Mouse (Mus musculus) stomach, embryonic 15.5 days (tissue): ENCODE measurements around the gene Ube4b. TPM values are rescaled to one million over a fixed set of nuclear protein-coding genes. Genes with fewer than 3 reads are reported as not detected.
A peak's percentile ranks its signal among the peaks of the same experiment; 100 is the strongest.

Experiments used
- ATAC-seq: fragments of 200-750 bp; cut with Nextera tagmentation; 2 replicates; pipeline ENCODE4 v1.8.0; 2017; ENCODE audit warnings: low read depth, moderate number of reproducible peaks, moderate TSS enrichment; ENCODE audit not compliant: insufficient read depth, low FRiP score
- H3K27ac ChIP-seq: fragments of 300-500 bp; sonication (generic); 2 replicates; pipeline ENCODE4 v1.5.1; 2015; ENCODE audit warnings: mild to moderate bottlenecking, inconsistent platforms
- H3K27me3 ChIP-seq: fragments of 300-500 bp; sonication (generic); replicated peaks from 2 replicates; pipeline ENCODE4 v1.6.1; 2015; ENCODE audit warnings: inconsistent platforms
- H3K36me3 ChIP-seq: fragments of 300-500 bp; sonication (generic); 2 replicates; pipeline ENCODE4 v1.6.1; 2015; ENCODE audit warnings: inconsistent platforms
- H3K4me1 ChIP-seq: fragments of 300-500 bp; sonication (generic); 2 replicates; pipeline ENCODE4 v1.6.1; 2015; ENCODE audit warnings: inconsistent platforms
- H3K4me2 ChIP-seq: fragments of 300-500 bp; sonication (generic); 2 replicates; pipeline ENCODE4 v1.6.1; 2015; ENCODE audit warnings: mild to moderate bottlenecking, inconsistent platforms
- H3K4me3 ChIP-seq: fragments of 300-500 bp; sonication (generic); replicated peaks from 2 replicates; pipeline ENCODE4 v1.5.1; 2015; ENCODE audit warnings: inconsistent platforms
- H3K9ac ChIP-seq: fragments of 300-500 bp; sonication (generic); 2 replicates; pipeline ENCODE4 v1.6.1; 2015; ENCODE audit warnings: inconsistent platforms
- H3K9me3 ChIP-seq: fragments of 300-500 bp; sonication (generic); 2 replicates; pipeline ENCODE4 v1.6.1; 2016; ENCODE audit warnings: inconsistent platforms
- WGBS: fragments of 180-500 bp; shearing (Covaris S2); methylation state at CpG from one replicate; pipeline ENCODE4 v1.1.7; 2015; 5-methylcytosine and 5-hydroxymethylcytosine counted together
- polyA plus RNA-seq: library from polyadenylated mRNA; unstranded; fragments of >200 nt; fragmentation: Nextera tagmentation; extraction: Ambion mirVana; gene quantifications from 2 replicates; pipeline ENCODE4 v1.2.1, GENCODE M21; 2015

Gene Ube4b
- polyA plus RNA-seq, 1 experiment from 2014 or later: 35.5 TPM

DNA sequence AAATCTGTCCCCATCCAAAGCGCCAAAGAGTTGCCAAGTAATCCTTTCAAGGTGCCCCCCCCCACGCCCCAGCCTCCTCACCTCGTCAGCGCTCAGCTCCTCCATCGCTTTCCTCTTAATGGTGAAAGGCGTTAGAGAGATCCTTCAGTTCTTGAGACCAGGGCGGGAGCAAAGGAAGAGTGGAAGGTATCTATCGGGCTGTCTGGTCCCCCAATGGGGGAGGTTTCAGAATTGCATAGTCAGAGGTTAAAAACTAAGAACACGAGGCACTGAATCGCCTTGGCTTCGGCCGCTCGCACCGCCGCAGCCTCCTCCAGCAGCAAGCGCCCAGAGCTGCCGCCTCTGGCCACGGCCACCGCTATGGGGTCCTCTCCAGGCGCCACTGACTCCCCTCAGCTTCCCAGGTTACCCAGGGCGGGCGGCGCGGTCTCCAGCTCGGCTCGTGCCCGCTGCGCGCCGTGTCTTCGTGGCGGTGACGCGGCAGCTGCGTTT is 702 bp downstream of the Ube4b start:
- no peaks in the 10 kb centered on the region for H3K9me3 ChIP-seq
- no peaks in the 10 kb centered on the region for H3K36me3 ChIP-seq
- H3K4me1 ChIP-seq: peaks cover 15% of the 10 kb centered on the region; the same call in 1 of the 2 replicates
- no peaks in the 10 kb centered on the region for H3K27me3 ChIP-seq
- peak overlapping the region; percentile 97 for H3K4me3 ChIP-seq
- no peak; the same call in 1 of the 2 replicates for ATAC-seq
- under 1% methylated on average over 35 of the region's 35 CpGs for WGBS
- H3K9ac ChIP-seq: peak overlapping the region; percentile 85
- H3K4me2 ChIP-seq: peak overlapping the region; percentile 72
- H3K27ac ChIP-seq: peak overlapping the region; percentile 99

DNA sequence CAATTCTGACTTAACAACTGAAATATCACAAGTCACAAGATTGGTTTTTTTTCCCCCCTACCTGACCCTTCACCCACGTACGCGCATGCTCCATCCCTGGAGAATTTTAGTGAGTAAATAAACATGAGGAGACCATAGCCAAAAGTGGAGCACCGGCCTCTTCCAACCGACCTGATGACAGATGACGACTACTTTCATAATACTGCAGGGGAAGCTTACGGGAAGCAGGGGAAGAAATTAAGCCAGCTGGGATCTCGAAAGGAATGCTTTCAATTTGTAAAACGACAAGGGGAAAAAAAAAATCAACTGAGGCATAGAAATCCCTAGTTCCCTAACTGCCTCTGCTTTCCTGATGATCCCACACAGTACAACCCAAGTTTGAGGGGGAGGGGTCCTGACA is 1.8 kb downstream of the Ube4b start:
- Histone ChIP-seq H3K36me3 (no peaks in the 10 kb centered on the region), H3K4me3 (peak overlapping the region; percentile 97), H3K4me1 (peaks cover 15% of the 10 kb centered on the region; the same call in 1 of the 2 replicates), H3K9ac (no peak overlapping the region), H3K27ac (0 out of 2 replicates have a peak overlapping the region, but pooled peaks have one; percentile 18), H3K4me2 (peak overlapping the region; percentile 72), H3K27me3 (no peaks in the 10 kb centered on the region), H3K9me3 (no peaks in the 10 kb centered on the region)
- no peak for ATAC-seq
- under 1% methylated on average over 9 of the region's 9 CpGs for WGBS

DNA sequence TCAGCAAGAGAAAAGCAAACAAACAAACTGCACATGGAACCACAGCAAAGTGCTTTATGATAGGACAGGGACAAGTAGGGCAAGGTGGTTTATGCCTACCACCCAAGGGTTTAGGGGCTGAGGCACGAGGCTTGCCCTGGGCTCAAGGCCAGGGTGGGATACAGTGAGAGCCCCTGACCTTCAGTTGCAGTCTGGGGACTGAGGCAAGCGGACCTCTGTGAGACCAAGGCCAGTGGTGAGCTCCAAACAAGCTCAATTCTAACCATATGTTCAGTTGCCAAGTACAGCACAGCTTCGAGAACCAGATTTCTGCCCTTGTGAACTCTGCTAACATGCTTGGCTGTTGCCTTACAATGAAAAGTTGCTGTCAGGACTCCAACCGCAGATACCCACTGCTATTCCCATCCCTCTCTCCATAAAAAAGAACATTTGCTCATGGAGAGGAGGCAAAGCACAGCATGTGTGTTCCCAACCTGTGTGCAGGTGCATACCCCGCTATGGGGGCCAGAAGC is 8.6 kb downstream of the Ube4b start:
- no peak for ATAC-seq
- WGBS: 63% methylated on average over 5 of the region's 5 CpGs
- peaks cover 24% of the 10 kb centered on the region for H3K4me1 ChIP-seq

DNA sequence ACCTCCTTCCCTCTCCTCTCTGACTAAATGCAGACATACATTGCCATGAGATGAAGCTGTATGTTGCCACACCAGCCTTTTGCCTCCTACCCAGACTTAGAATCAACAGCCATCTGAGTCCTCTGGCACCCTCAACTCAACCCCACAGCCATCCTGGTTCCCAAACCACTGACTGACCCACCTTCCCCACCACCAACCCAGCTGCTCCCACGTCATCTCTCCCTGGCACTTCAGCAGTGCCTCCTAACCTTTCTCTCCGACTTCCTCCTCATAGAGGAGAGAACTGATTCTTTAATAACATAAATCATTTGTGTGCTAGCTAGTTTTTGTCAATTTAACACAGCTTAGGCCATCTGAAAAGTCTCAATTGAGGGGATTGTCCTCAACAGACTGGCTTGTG is 9.6 kb downstream of the Ube4b start:
- no peak for ATAC-seq
- Histone ChIP-seq H3K36me3 (no peaks in the 10 kb centered on the region), H3K4me3 (no peak overlapping the region), H3K9me3 (no peaks in the 10 kb centered on the region), H3K4me2 (no peak overlapping the region), H3K9ac (no peak overlapping the region), H3K27ac (no peak overlapping the region), H3K27me3 (no peaks in the 10 kb centered on the region), H3K4me1 (peaks cover 21% of the 10 kb centered on the region)
- WGBS: 59% methylated on average over 2 of the region's 2 CpGs

More for the DNA sequence above, 8.6 kb downstream of the Ube4b start:
- Histone ChIP-seq H3K4me3 (no peak overlapping the region), H3K9ac (no peak overlapping the region), H3K27ac (no peak overlapping the region), H3K36me3 (no peaks in the 10 kb centered on the region), H3K9me3 (no peaks in the 10 kb centered on the region), H3K4me2 (no peak overlapping the region), H3K27me3 (no peaks in the 10 kb centered on the region)

DNA sequence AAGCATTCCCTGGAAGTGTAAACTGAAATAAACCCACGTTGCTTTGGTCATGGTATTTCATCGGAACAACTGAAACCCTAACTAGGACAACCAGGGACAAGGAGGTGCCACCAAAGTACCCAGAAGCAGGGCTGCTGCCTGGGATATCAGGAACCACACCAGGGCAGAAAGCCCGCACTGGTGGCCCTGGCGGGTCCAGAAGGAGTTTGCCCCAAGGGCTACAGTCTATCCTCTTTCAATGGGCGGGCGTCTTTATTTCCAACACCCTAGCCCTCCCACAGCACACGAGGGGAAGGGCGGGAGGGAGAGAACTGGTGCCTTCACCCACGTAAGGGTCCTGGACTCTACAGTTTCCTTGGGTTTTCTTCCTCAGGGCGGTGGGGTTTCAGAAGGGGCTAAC is 10.1 kb downstream of the Ube4b start:
- WGBS: 61% methylated on average over 10 of the region's 10 CpGs
- H3K4me2 ChIP-seq: no peak overlapping the region
- no peaks in the 10 kb centered on the region for H3K27me3 ChIP-seq
- H3K9me3 ChIP-seq: no peaks in the 10 kb centered on the region
- no peak overlapping the region for H3K9ac ChIP-seq
- H3K4me1 ChIP-seq: peaks cover 16% of the 10 kb centered on the region
- H3K36me3 ChIP-seq: no peaks in the 10 kb centered on the region
- no peak overlapping the region for H3K4me3 ChIP-seq
- ATAC-seq: no peak
- H3K27ac ChIP-seq: no peak overlapping the region

DNA sequence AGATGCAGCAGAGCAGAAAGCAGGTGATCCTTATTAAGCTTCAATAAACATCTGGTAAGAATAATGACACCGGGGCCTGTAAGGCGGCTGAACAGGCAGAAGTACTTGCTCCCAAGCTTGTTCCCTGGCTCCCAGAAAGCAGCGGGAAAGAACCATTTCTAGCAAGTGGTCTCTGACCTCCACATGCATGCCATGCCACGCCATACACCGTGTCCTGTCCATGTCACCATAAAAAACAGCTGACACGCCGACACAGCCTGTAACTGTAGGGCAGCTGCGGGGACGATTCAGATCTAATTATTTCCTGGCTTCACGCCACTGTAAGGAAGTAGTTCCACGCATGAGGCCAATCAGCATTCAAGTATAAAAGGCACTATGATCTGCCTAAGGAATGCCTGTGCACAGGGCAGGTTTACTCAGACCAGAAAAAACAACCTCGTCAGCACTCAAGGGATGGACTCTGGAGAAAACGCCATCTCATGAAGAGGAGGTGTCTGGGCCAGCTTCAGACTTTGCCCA is 10.8 kb downstream of the Ube4b start:
- Histone ChIP-seq H3K36me3 (no peaks in the 10 kb centered on the region), H3K4me2 (no peak overlapping the region), H3K27ac (0 out of 2 replicates have a peak overlapping the region, but pooled peaks have one; percentile 9), H3K4me3 (no peak overlapping the region), H3K4me1 (peaks cover 16% of the 10 kb centered on the region), H3K27me3 (no peaks in the 10 kb centered on the region), H3K9ac (no peak overlapping the region), H3K9me3 (no peaks in the 10 kb centered on the region)
- 48% methylated on average over 13 of the region's 13 CpGs for WGBS
- peak; percentile 27; the same call in 1 of the 2 replicates for ATAC-seq

DNA sequence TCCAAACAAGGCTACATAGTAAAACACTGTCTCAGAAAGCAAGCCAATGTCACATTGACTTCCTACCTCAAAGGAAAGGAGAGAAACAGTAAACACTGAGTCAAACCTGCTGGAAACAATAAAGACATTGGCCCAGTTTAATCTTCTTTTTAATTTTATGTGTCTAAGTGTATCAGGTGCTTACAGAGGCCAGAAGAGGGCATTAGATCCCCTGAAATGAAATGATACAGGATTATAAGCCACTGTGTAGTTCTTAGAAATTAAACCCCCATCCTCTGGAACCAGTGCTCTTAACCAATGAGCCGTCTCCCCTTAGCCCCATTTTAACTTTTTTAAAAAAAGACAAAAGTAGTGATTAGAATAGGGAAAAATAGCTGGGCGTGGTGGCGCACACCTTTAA is 12.3 kb downstream of the Ube4b start:
- Histone ChIP-seq H3K9ac (no peak overlapping the region), H3K9me3 (no peaks in the 10 kb centered on the region), H3K4me3 (no peak overlapping the region), H3K4me1 (peaks cover 16% of the 10 kb centered on the region), H3K27ac (no peak overlapping the region), H3K36me3 (peaks cover 3% of the 10 kb centered on the region; the same call in 1 of the 2 replicates), H3K4me2 (no peak overlapping the region), H3K27me3 (no peaks in the 10 kb centered on the region)
- 95% methylated on average over 3 of the region's 3 CpGs for WGBS
- no peak for ATAC-seq

DNA sequence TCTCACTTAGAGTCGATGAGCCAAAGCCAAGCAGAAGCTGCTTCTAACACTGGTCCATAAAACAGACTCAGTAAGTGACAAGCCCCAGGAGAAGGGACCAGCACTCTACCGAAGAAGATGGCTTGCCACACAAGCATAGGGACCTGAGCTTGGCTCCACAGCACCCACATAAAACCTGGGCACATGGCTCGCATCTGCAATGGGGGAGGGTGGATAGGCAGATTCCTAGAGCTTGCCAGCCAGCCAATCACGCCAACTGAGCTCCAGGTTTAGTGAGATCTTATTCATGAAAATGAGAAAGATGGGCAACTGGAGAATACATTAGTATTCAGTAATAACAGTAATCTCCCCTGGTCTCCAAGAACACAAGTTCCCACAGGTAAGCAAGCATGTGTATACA is 16.8 kb downstream of the Ube4b start:
- Histone ChIP-seq H3K9me3 (no peaks in the 10 kb centered on the region), H3K9ac (no peak overlapping the region), H3K4me3 (no peak overlapping the region), H3K27ac (no peak overlapping the region), H3K27me3 (no peaks in the 10 kb centered on the region), H3K36me3 (peaks cover 3% of the 10 kb centered on the region; the same call in 1 of the 2 replicates), H3K4me2 (no peak overlapping the region), H3K4me1 (peaks cover 10% of the 10 kb centered on the region)
- 89% methylated on average over 4 of the region's 4 CpGs for WGBS
- ATAC-seq: no peak

DNA sequence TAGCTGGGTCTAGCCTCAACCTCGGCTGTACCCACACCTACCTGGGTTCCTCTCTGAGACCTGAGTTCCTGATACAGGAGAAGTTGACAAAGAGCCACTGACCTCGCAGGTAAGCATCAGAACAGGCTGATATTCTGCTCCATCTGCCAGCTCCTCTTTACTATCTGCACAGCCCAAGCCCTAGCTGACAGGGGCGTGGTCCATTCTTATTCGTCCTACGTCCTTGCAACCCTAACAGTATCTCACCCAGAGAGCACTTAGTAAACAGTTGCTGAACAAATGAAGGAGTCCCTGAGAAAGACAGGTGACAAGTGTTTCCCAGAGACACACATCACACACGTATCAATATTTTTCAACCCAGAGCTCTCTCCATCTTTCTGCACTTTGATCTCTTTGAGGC is 18.2 kb downstream of the Ube4b start:
- H3K9ac ChIP-seq: no peak overlapping the region
- peaks cover 18% of the 10 kb centered on the region for H3K4me1 ChIP-seq
- 72% methylated on average over 6 of the region's 6 CpGs for WGBS
- no peaks in the 10 kb centered on the region for H3K27me3 ChIP-seq
- H3K27ac ChIP-seq: no peak overlapping the region
- H3K36me3 ChIP-seq: peaks cover 3% of the 10 kb centered on the region; the same call in 1 of the 2 replicates
- no peak overlapping the region for H3K4me2 ChIP-seq
- H3K4me3 ChIP-seq: no peak overlapping the region
- ATAC-seq: no peak
- H3K9me3 ChIP-seq: no peaks in the 10 kb centered on the region

DNA sequence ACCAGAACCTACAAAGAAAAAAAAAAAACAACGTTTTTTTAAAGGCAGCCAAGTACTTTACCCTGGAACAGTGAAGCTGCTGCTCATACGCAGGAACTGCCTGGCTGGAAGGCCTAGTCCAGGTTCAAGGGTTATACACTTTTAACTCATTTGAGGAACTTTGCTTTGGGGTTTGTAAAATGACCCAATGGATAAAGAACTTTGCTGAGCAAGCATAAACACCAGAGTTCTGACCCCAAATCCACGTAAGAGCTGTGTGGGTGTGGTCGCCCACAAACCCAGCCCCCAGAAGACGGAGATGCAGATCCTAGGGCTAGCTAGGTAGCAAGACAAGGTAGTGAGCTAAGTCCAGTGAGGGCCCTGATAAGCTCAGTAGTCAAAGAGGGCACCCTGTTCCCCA is 19.1 kb downstream of the Ube4b start:
- Histone ChIP-seq H3K27ac (no peak overlapping the region), H3K9me3 (no peaks in the 10 kb centered on the region), H3K4me2 (no peak overlapping the region), H3K36me3 (peaks cover 3% of the 10 kb centered on the region; the same call in 1 of the 2 replicates), H3K9ac (no peak overlapping the region), H3K4me1 (peaks cover 20% of the 10 kb centered on the region), H3K27me3 (no peaks in the 10 kb centered on the region), H3K4me3 (no peak overlapping the region)
- ATAC-seq: no peak
- WGBS: 73% methylated on average over 5 of the region's 5 CpGs

DNA sequence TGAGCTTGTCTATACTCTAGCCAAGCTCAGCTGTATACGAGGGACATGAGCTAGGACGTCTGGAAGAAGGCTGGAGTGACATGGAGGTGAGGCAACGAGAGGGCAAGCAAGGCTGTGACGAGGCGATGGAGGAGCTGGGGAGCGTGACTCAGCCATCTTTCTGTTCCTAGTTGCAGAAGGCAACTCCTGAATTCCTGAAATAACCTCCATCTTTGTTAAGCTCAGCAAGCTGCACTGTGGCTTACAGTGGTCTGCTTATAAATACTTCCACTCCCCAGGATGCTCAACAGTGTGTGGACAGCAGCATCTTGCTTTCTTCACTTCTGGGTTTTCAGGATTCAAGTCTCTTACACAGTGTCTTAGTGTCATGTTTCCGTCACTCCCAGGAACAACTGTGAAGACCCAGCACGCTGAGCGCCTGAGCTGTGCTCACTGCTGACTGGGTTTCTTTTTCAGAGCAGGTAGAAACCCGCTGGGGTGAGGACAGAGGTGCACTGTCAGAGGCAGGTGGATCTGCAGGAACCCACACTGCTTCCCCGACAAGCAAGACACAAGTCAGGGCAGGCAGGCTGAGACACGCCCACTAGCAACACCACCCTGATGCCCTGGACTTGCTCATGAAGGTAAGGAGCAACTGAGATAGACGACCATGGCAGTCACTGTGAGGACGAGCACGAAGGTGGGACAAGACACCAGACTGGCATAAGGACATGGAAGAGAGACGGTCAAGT is 20.7 kb downstream of the Ube4b start:
- H3K4me2 ChIP-seq: no peak overlapping the region
- no peak overlapping the region for H3K9ac ChIP-seq
- WGBS: 70% methylated on average over 16 of the region's 16 CpGs
- H3K9me3 ChIP-seq: no peaks in the 10 kb centered on the region
- no peak overlapping the region for H3K4me3 ChIP-seq
- peaks cover 31% of the 10 kb centered on the region for H3K4me1 ChIP-seq
- no peak for ATAC-seq
- H3K36me3 ChIP-seq: peaks cover 3% of the 10 kb centered on the region; the same call in 1 of the 2 replicates
- 0 out of 2 replicates have a peak overlapping the region, but pooled peaks have one; percentile 42 for H3K27ac ChIP-seq
- H3K27me3 ChIP-seq: no peaks in the 10 kb centered on the region
